Mouse (Mus musculus) CD4-positive helper T cell, adult 2 months (primary cell): ENCODE measurements at regions not wholly inside any gene's neighbourhood (a gene's known extent, or its start where the extent isn't known, plus 50 kb on each side); places are given as distances from the start of the nearest gene placed in this dataset.
A peak's percentile ranks its signal among the peaks of the same experiment; 100 is the strongest.

Source experiments
- DNase-seq: peaks from one replicate; pipeline ENCODE4 v3.0.0-alpha.2; 2012; ENCODE audit warnings: low read depth, missing footprints, low spot score

DNA sequence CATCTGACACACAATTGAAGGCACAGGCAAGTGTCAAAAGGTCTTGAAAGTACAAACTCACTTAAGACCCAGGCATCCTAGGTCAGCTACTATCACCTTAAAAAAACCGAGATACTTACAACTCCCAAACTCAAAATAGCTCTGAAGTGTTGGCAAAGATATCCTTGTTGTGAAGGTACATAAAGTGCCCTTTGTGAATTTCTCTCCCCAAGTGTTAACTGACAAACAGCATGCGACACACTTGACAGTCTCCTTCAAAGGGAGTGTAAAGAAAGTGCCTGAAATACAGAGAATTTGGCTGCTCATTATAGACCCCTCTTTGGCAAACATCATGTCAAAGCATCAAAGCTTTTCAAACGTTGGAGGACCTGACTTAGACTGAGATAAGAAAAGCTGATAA lies 2634.2 kb downstream of the 9330182O14Rik start:
- no peak for DNase-seq

DNA sequence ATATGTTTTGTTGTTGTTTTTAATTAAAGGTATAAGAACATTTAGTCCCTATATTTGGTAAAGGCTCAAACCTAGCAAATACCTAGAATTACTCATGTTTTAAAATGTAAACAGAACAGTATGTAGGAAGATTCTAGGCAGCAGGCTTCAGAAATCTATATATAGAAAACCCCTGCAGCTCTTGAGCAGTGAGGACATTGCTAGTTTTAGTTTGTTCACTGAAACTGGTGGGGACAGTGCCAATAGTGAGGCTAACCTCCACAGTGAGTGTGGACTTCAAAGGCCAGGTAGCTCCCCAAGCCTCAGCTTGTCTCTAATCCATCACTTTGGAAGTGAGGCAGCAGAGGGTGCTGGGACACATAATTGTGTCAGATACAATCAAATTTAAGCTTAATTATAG lies 2645.7 kb downstream of the 9330182O14Rik start:
- no peak for DNase-seq

DNA sequence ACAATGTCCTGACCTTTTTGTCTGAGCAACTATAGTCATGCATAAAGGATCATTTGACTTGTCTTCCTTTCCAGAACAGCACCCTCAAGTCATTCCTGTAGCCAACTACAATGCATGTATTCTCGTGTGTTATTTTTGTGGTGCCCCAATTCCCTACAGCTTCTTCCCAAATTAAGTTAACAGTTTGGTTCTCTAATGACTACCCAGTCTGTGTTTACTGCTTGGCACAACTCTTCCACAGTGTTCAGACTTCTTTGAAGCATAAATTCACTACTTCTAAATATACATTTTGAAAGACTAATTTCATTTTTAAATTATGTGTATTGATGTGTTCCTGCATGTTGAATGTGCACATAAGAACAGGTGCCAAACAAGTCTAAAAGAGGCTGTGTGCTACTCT lies 2667.1 kb downstream of the 9330182O14Rik start:
- DNase-seq, result no peak

DNA sequence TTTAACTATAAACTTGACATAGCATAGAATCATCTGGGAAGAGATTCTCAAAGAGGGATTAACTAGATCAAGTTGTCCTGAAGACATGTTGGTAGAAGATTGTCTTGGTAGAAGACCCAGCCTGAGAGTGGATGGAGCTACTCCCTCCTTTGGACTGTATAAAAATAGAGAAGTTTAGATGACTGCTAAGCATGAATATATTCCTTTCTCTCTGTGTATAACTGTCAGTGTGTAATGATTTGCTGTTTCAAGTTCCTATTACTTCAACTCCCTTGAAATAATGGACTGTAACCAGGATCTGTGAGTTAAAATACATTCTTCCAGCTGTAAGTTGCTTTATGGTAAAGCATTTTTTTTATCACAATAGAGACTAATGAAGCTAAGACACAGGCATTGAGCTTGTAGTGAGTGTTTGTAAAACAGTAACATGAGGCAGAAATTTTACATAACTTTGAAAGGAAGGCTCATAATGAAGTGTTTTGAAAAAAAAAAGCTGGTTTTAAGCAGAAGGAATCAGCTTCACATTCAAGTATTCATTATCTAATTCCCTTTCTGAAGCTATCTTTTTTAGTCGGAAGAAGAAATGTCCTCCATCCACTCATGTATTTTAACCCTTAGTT lies 2676.8 kb downstream of the 9330182O14Rik start:
- no peak for DNase-seq

DNA sequence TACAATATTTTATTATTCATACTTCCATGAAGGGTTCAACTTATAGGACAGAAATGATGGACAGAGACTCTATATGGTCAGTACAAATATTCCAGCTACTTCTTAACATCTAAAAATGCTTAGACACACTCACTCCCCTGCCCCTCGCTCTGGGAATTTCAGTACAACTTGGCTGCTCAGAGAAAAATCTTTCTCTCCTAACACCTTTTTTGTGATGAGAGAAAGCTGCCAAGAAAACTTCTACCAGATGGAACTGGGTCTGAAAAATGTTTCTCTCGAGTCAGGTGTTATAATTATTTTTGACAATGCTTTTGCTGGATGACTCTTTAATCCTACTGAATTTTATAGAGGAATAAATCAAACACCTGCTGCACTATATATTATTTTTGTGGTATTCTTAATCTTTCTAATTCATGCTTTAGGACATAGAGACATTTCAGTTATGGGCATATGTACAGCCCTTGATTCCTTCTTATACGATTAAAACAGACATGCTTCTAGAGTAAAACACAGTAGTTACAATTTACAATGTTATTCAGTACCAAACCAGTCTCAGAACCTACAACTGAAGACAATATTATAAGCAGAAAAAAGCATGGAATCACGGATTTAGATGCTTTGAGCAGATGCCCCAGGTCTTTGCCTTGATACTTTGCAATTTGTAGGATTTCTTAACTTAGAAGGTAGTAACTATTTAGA lies 2681.0 kb downstream of the 9330182O14Rik start:
- DNase-seq, result no peak

DNA sequence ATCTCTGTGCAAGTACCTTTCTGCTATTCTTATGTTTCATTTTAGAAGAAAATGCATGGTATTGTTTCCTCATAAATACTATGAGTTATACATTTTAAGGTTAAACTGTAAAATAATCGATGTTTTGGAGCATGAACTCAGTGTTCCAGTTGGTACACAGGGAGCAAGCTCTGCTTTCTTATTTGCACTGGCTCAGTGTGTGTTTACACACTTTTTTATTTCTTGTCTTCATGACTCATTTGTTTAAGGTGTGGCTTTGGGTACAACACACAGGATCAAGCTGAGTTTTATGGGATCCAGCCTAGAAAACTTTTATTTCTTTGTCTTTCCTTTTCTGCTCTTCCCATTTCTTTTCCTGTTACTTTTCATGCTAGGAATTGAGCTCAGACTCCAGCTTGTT lies 2704.7 kb downstream of the 9330182O14Rik start:
- DNase-seq, result no peak

DNA sequence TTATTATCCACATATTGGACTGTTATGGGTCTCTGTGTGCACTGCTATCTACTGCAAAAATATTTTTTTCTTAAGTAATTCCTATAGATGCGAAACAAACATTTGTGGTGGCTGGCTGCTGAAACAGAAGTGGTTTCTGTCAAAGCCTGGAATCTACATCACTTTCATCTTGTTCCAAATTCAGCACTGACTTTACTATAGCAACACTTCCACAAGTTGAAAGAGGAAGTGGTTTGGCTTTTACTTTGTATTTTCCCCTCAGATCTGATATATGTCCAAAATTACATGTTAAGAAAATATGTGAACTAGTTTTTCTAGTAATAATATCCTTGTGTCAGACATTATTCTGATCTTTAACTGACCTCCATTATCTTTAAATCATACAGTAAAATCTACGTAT lies 2715.8 kb downstream of the 9330182O14Rik start:
- DNase-seq, result no peak

DNA sequence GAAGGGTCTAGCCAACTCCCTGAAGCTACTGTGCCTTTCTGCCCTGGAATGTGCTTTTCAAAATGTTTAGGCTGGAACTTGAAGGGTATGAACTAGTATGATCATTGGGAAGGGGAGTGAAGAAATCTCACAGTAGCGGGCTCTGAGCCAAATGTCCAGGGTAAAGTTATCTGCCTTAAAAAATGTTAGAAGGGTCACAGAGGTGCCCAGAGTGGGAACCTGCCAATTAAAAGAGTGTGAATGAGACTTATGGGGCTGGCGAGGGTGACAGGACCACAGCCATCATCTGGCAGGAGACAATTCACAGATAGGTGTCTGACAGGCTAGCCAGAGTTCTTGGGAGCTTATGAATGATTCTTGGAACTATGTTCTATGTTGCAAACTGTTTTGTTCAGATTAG lies 2738.3 kb downstream of the 9330182O14Rik start:
- no peak for DNase-seq

DNA sequence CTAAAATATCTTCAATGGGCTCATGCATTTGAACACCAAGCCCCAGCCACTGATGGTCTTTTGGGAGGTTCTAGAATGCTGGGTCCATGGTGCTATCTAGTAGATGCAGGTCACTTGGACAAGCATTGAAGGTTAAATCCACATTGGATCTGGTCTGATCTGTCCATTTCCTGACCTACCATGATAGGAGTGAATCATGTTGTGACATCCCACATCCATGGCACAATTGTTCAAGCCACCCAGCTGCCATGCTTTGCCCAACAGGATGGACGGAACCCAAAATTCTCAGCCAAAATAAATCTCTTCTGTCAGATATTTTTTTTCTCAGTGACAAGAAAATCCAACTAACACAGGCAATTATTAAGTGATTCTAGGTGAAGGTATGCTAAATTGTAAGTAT lies 2760.4 kb downstream of the 9330182O14Rik start:
- DNase-seq, result no peak

DNA sequence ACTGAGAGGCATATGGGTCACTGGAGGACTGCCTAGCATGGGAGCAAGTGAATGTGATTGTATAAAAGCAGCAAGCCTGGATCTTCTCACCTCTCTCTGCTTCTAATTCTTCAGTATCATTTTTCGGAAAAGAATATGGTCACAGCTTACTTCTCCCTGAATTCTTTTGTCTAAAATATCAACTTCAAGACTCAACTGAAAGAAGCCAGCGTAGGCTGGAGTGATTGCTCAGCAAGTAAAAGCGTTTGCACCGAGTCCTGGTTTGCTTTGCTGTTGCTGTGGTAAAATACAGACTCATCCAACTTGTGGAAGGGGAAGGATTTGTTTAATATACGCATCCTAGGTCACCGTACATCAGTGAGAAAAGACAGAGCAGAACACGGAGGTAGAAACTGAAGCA lies 2765.9 kb downstream of the 9330182O14Rik start:
- no peak for DNase-seq

DNA sequence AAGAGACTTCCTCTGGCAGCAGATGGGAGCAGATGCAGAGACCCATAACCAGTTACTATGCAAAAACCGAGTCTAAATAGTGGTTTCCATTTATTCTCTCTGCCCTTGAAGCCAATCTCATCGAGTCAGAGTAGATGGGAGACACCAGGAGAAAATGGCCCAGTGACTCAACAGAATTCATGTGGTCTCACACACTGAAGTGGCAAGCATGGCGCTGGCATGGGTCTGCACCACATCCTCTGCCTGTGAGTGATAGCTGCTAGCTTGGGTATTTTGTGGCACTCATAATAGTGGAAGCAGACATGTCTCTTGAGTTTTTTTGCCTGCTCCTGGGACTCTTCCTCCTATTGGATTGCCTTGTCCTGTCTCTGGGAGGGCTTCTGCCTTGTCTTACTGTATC lies 2767.6 kb downstream of the 9330182O14Rik start:
- DNase-seq, result no peak

DNA sequence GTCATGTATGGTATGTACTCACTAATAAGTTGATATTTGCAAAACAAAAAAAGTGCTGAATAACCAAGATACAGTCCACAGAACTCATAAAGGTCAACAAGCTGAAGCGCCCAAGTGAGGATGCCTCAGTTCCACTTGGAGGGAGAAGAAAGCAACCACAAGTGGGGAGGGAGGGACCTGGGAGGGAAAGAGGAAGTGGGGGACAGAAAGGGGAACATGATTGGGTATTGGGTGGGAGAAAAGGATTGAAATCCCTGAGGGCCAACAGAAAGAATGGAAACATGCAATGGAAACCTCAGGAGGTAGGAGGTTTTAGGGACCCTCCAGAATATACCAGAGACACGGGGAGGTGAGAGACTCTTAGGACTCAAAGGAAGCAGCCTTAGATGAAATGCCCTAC lies 2777.2 kb downstream of the 9330182O14Rik start:
- DNase-seq, result no peak

DNA sequence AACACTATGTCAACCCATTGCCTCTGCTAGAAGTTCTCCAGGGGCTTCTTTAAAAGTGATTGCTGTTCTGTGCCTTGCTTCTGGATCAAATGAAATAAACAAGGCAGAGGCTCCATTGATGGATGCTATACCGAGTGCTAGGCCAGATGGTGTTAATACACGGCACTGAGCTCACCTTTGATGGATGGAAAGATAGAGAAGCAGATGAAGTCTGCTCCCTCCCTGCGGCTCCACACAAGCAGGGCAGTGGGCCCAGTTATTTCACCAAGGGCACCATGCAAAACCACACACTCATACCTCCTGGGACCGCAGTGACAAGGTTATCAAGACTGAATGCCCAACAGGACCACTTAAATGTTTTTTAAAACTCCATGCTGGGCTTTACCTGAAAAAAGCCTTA lies 2778.7 kb downstream of the 9330182O14Rik start:
- no peak for DNase-seq

DNA sequence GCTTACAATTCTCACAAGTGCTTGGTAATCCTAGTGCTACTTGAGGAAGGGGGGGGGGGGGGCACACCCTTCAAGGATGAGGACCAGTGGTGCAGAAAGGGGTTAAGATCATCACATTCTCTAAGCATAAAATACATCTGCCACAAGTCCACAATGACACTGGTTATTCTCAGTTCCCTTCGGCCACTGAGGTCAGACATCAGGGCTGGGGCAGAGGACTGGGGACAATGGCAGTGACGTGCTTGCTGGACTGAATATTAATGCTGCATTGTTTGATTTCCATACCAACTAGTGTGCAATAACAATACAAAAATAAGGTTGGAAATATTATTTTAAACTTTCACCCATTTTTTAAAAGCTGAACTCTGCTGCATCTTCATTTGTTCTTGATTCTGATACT lies 2779.1 kb downstream of the 9330182O14Rik start:
- no peak for DNase-seq

DNA sequence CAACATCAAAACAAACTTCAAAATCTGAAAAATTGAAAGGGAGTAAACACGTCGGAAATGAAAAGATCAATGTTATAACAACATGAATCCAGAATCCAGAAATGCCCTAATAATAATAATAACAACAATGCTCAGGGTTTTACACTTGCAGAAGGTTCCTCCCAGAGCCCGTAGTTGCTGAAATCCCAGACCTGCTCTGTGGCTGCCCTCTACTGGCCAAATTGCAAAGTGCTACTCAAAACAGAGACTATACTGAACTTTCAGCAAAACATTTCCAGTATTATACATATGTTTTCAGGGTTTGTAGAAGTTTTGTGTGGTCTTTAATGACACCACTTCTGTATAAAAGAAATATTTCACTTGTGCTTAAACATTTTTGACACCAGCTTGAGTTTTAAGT lies 2779.9 kb downstream of the 9330182O14Rik start:
- no peak for DNase-seq

DNA sequence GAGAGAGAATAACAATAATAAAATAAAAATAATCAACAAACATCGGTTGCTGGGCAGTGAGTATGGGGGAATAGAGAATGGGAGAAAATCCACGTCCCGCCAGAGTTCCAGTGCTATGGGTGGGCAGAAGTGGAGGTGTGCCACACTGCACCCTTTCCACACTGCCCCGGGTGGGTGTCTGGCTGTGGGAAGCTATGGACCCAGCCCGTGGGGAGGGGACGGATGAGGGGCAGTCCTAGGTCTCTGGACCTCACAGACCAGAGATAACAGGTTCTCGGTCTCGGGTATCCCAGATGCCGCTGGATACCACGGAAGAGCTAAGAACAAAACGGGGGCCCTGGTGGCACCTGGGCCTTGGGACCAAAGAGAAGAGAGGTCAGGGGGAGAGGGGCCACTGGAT lies 2781.0 kb downstream of the 9330182O14Rik start:
- no peak for DNase-seq

DNA sequence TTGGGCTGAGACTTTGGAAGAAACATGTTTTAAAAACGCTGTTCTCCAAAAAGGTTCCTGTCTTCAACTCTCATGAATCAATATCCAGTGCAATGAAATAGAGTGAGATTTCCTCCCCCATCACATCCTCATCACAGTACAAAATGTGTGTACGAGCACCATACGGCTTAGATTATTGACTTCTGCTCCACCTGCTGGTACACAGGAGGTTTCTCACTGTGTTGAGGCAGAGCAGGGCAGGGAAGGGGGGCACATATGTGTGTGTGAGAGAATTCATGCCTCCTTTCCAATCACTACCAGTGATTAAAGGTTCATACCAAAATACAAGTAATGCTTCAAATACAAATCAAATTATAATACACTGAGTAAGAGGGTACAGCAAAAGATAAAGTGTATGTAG lies 2787.5 kb downstream of the 9330182O14Rik start:
- DNase-seq, result no peak

DNA sequence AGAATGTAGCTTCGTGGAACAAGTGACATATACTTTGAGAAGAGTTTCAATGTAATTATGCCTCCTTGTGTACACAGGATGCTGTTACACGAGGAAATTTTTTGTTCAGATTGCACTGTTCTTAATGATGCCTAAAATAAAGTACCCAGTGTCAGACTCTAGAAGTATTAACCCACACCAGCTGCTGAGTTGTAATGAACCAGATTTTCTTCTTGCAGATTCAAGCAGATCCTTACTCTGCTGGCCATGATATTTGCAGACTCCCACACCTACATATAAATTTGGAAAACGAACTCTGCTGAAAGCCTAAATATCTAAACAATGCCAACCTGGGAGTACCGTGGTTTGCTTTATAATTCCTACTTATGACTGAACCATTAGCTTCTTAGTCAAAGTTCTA lies 2794.2 kb downstream of the 9330182O14Rik start:
- DNase-seq, result no peak

DNA sequence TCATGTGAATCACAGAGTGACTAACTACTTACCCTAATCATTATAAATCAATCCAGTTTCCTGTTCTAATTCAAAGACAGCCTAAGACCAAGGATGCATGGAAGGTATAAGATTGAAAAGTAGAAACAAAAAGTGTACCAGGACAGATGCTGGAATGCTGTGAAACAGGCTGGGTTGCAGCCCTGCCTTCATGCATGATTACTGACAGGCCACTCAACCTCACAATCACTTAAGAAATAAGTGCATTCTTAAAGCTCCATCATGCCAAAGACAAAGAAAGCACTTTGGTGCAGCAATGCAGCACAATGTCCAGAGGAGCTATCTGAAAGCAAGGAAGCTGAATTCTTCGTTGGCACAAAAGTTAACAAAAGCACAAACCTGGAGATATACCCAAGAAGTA lies 2810.4 kb downstream of the 9330182O14Rik start:
- no peak for DNase-seq

DNA sequence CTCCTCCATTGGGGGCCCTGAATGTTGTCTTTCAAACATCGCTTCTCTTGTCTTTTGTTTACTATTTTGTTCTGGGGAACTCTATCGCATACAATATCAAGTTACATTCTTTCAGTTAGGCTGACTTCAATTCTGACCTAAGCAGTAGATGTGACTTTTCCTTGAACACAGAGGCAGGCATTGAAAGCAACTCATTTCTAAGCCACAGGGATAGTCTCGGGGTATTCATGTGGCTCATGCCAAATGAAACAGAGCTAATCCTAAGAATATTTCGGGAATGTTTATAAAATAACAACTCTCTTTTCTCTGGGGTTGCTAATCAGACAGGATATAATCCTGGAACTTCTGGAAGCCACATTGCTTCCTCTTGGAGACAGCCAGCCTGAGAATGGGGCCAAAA lies 2821.0 kb downstream of the 9330182O14Rik start:
- DNase-seq, result no peak

DNA sequence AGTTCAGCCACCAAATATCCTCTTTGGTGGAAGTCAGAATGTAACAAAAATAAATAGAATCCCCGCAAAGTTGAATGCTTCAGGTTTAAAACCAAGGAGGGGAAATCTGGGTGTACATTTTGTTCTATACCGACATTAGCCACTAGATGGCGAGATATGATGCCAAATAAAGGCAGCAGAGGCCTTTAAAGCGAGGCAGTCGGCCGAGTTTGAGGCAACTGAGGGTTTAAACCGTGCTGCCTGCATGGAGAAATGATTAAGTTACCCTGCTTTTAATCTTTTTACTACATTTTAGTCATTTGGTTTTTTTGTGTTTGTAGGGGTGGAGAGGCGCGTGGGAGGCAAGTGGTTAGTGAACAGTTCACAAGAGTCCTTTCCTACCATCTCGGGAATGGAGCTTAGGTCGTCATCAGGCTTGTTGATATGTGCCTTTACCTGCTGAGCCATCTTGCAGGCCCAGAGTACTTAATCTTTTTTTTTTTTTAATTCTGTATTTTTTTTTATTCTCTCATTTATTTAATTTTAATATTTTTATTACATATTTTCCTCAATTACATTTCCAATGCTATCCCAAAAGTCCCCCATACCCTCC lies 2828.7 kb downstream of the 9330182O14Rik start:
- peak; percentile 33 for DNase-seq

DNA sequence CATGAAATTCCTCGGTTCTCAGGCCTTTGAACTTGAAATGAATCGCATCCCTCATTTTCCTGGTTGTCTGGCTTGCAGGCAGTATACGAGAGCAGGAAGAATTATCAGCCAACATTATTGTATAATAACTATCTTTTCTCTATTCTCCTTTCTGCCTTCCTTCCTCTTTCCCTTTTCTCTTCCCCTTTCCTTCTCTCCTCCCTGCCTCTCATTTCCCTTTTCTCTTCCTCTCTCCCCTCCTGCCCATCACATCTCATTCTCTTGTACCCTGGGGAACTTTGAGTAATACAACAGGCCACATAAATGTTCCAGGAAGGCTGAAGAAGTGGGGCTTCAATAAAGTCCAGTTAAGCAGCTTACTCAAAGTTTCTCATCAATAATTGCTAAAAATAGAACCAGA lies 2831.1 kb downstream of the 9330182O14Rik start:
- no peak for DNase-seq
